Mouse (Mus musculus) ES-Bruce4 (cell line): ENCODE data around the gene Vangl1.

Experiments used
- CTCF ChIP-seq: IDR thresholded peaks from one replicate; pipeline ENCODE4 v1.8.1; 2011; ENCODE audit warnings: low read depth, low read length
- POLR2A ChIP-seq: IDR thresholded peaks from one replicate; pipeline ENCODE4 v1.8.1; 2011; ENCODE audit warnings: low read length; ENCODE audit not compliant: insufficient read depth

- TF ChIP-seq POLR2A: no peak
- no peak for TF ChIP-seq CTCF
Observed at GRCm38 (mm10) chr3:102157652-102158051, 46.8 kb downstream of the Vangl1 start.
